In the genomic region with DNA sequence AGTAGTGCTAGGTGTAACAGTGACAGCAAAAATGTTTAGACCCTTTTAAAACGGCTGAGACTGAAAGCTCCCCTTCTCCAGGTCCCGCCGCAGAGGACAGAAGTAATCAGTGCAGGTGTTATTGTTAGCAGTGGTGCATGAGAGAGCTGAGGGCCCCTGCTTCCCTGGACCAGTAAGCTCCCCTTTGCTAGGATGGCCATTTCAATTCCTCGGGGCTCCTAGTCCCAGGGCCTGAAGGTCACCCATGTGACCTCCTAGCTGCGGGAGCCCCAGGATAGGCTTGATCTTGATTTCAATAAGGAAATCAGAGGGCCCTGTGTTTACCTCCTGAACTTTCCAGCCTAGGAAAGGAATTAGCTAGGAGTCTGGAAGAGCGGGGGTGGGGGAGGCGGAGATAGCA, we compare ENCODE assay signal across 13 mouse cellular contexts. TPM values are rescaled to one million over a fixed set of nuclear protein-coding genes. Genes with fewer than 3 reads are reported as not detected.
DNase-seq lines count a peak whose midpoint lies in the region; ATAC-seq lines count a peak whose summit lies in the region.
"Had no signal": no experiment of that assay in that cellular context is flagged by ENCODE, and none has a peak within 500 bp of the region (broad histone marks: within the 10 kb centered on the region; RNA-seq: fewer than 3 reads in every experiment).

No protein-coding gene starts in this region.

- H3K27me3 ChIP-seq in forebrain, embryonic 15.5 days, result no peaks in the 10 kb centered on the region
- peaks cover 85% of the 10 kb centered on the region for H3K27me3 ChIP-seq in kidney, embryonic 16.5 days (ENCODE audit: insufficient read depth, low read length)
- peaks cover 14% of the 10 kb centered on the region for H3K27me3 ChIP-seq in neural tube, embryonic 12.5 days (replicated peaks)
- H3K27me3 ChIP-seq in intestine, embryonic 16.5 days (replicated peaks; ENCODE audit: control insufficient read depth, insufficient read depth, low read length), result peaks cover 82% of the 10 kb centered on the region

- 0 out of 2 replicates have a peak, but pooled peaks have one; percentile 6 for ATAC-seq in forebrain, embryonic 15.5 days (replicated peaks)
- peak; percentile 33 for ATAC-seq in kidney, embryonic 16.5 days (ENCODE audit: low FRiP score, low TSS enrichment)
- peak; percentile 15; the same call in 1 of the 2 replicates for ATAC-seq in neural tube, embryonic 12.5 days (ENCODE audit: low FRiP score, low read depth)
- ATAC-seq in intestine, embryonic 16.5 days, result no peak

- 3% methylated on average over 7 of the region's 7 CpGs for WGBS in forebrain, embryonic 15.5 days
- WGBS in kidney, embryonic 16.5 days, result 9% methylated on average over 7 of the region's 7 CpGs
- 2% methylated on average over 7 of the region's 7 CpGs for WGBS in neural tube, embryonic 12.5 days
- WGBS in intestine, embryonic 16.5 days, result 3% methylated on average over 7 of the region's 7 CpGs

- peaks cover 51% of the 10 kb centered on the region for H3K4me1 ChIP-seq in forebrain, embryonic 15.5 days
- H3K4me1 ChIP-seq in kidney, embryonic 16.5 days (ENCODE audit: insufficient read depth, low read length), result peaks cover 4% of the 10 kb centered on the region
- H3K4me1 ChIP-seq in neural tube, embryonic 12.5 days, result peaks cover 47% of the 10 kb centered on the region
- H3K4me1 ChIP-seq in intestine, embryonic 16.5 days (ENCODE audit: control insufficient read depth, insufficient read depth, low read length), result peaks cover 3% of the 10 kb centered on the region

- peak; percentile 60 for DNase-seq in kidney, adult 11 months
- DNase-seq in kidney, adult 8-10 months, result no peak
- no peak for DNase-seq in retina, embryonic 14.5 days (ENCODE audit: low spot score)
- DNase-seq in urinary bladder, postnatal 14 days (ENCODE audit: low spot score), result no peak
- DNase-seq: adrenal gland, postnatal 14 days; cerebellum, adult 11-12 months; lung, adult 18-20 months; right cerebral cortex, adult 18-20 months had no signal

- peak overlapping the region; percentile 60 for H3K4me2 ChIP-seq in forebrain, embryonic 15.5 days (replicated peaks)
- H3K4me2 ChIP-seq in kidney, embryonic 16.5 days (replicated peaks; ENCODE audit: low read depth, low read length), result peak overlapping the region; percentile 37
- peak overlapping the region; percentile 72 for H3K4me2 ChIP-seq in neural tube, embryonic 12.5 days (replicated peaks)
- no peak overlapping the region for H3K4me2 ChIP-seq in intestine, embryonic 16.5 days (ENCODE audit: low read depth, low read length)

- peak overlapping the region; percentile 42 for H3K4me3 ChIP-seq in forebrain, embryonic 15.5 days
- H3K4me3 ChIP-seq in kidney, embryonic 16.5 days (ENCODE audit: low read length), result peak overlapping the region; percentile 32
- H3K4me3 ChIP-seq in neural tube, embryonic 12.5 days, result peak overlapping the region; percentile 24
- H3K4me3 ChIP-seq in intestine, embryonic 16.5 days (ENCODE audit: low read length), result no peak overlapping the region
- H3K4me3 ChIP-seq: heart, embryonic 10.5 days had no signal

- H3K9me3 ChIP-seq in forebrain, embryonic 15.5 days, result no peaks in the 10 kb centered on the region
- no peaks in the 10 kb centered on the region for H3K9me3 ChIP-seq in kidney, embryonic 16.5 days (ENCODE audit: low read length)
- H3K9me3 ChIP-seq in neural tube, embryonic 12.5 days, result no peaks in the 10 kb centered on the region
- H3K9me3 ChIP-seq in intestine, embryonic 16.5 days (ENCODE audit: control insufficient read depth, low read length), result no peaks in the 10 kb centered on the region
- H3K9me3 ChIP-seq: heart, embryonic 10.5 days had no signal

- peak overlapping the region; percentile 89 for H3K27ac ChIP-seq in forebrain, embryonic 15.5 days (replicated peaks)
- peak overlapping the region; percentile 85 for H3K27ac ChIP-seq in kidney, embryonic 16.5 days (ENCODE audit: low read length)
- peak overlapping the region; percentile 78; the same call in 1 of the 2 replicates for H3K27ac ChIP-seq in neural tube, embryonic 12.5 days
- H3K27ac ChIP-seq in intestine, embryonic 16.5 days (ENCODE audit: low read length), result no peak overlapping the region
- H3K27ac ChIP-seq: heart, embryonic 10.5 days had no signal

- no peaks in the 10 kb centered on the region for H3K36me3 ChIP-seq in forebrain, embryonic 15.5 days
- no peaks in the 10 kb centered on the region for H3K36me3 ChIP-seq in kidney, embryonic 16.5 days (ENCODE audit: insufficient read depth, low read length)
- peaks cover 12% of the 10 kb centered on the region for H3K36me3 ChIP-seq in neural tube, embryonic 12.5 days
- no peaks in the 10 kb centered on the region for H3K36me3 ChIP-seq in intestine, embryonic 16.5 days (ENCODE audit: control insufficient read depth, insufficient read depth, low read length)
- H3K36me3 ChIP-seq: heart, embryonic 10.5 days had no signal

- peak overlapping the region; percentile 57 for H3K9ac ChIP-seq in forebrain, embryonic 15.5 days (replicated peaks)
- H3K9ac ChIP-seq in kidney, embryonic 16.5 days (replicated peaks; ENCODE audit: low read length), result peak overlapping the region; percentile 53; the same call in 1 of the 2 replicates
- H3K9ac ChIP-seq in neural tube, embryonic 12.5 days, result peak overlapping the region; percentile 56
- H3K9ac ChIP-seq in intestine, embryonic 16.5 days (ENCODE audit: low read depth, low read length), result no peak overlapping the region

RNA-seq across cellular contexts. Expression of a gene that starts 7.9 kb away (rescaled TPM):
- 49.1 and 52.0 TPM in 2 replicates for polyA plus RNA-seq in forebrain, embryonic 15.5 days (2015; fragmentation: Nextera tagmentation; extraction: Ambion mirVana)
- 7.6 and 8.4 TPM in 2 replicates for polyA plus RNA-seq in kidney, embryonic 16.5 days (2015; fragmentation: Nextera tagmentation; extraction: Ambion mirVana)
- 17.2 and 17.8 TPM in 2 replicates for polyA plus RNA-seq in neural tube, embryonic 12.5 days (2016; fragmentation: Nextera tagmentation; extraction: Ambion mirVana)
- polyA plus RNA-seq in intestine, embryonic 16.5 days (2015; fragmentation: Nextera tagmentation; extraction: Ambion mirVana), result 0.18 and 0.21 TPM in 2 replicates
